Mouse (Mus musculus) cortical plate, adult 2 months (tissue): ENCODE results near the gene Gata3. TPM values are rescaled to one million over a fixed set of nuclear protein-coding genes. Genes with fewer than 3 reads are reported as not detected.

ENCODE experiments used
- H3K27ac ChIP-seq: fragments of 200-500 bp; 2 replicates; pipeline ENCODE4 v1.5.1; 2012; ENCODE audit warnings: low read length, control low read depth, inconsistent platforms; ENCODE audit not compliant: insufficient read depth
- H3K4me1 ChIP-seq: fragments of 200-500 bp; 2 replicates; pipeline ENCODE4 v1.6.1; 2011; ENCODE audit warnings: low read length; ENCODE audit not compliant: control insufficient read depth, insufficient read depth
- H3K4me3 ChIP-seq: fragments of 200-500 bp; 2 replicates; pipeline ENCODE4 v1.5.1; 2011; ENCODE audit warnings: mild to moderate bottlenecking, low read length, control low read depth; ENCODE audit not compliant: insufficient read depth
- CTCF ChIP-seq: fragments of 200-500 bp; IDR thresholded peaks from 2 replicates; pipeline ENCODE4 v1.5.1; 2011; ENCODE audit warnings: mild to moderate bottlenecking, control low read depth, low read length; ENCODE audit not compliant: insufficient read depth; ENCODE audit errors: extremely low read depth
- POLR2A ChIP-seq: fragments of 200-500 bp; IDR thresholded peaks from 2 replicates; pipeline ENCODE4 v1.6.1; 2011; ENCODE audit warnings: mild to moderate bottlenecking, low read length, control low read depth; ENCODE audit not compliant: insufficient read depth; ENCODE audit errors: extremely low read depth
- polyA plus RNA-seq: library from polyadenylated mRNA; depleted of rRNA; stranded (reverse); fragments of >200 nt; gene quantifications from 2 replicates; pipeline ENCODE4 v1.2.3, GENCODE M21; 2012

Gata3 gene
- polyA plus RNA-seq, 1 experiment: 0.21 TPM

DNA sequence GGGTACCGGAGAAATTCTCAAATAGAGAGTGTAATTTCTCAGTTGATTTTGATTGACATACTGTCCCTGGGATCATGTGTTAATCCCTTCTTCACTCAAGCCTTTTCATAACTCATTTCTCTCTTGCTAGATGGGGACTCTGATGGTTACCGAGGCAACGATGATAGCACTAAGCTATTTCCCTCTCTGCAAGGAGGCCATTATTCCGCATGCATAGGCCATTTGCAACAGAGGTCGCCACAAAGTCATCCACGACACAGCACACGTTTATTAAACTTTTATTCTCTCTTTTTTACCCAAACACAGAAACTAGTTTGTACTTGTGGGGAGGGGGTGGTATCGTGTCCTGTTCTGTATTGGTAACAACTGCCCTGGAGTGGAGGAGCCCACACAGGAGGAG lies 8.0 kb upstream of the Gata3 start:
- Histone ChIP-seq H3K4me1 (no peaks in the 10 kb centered on the region), H3K27ac (no peak overlapping the region), H3K4me3 (no peak overlapping the region)
- TF ChIP-seq POLR2A (no peak), CTCF (no peak)

DNA sequence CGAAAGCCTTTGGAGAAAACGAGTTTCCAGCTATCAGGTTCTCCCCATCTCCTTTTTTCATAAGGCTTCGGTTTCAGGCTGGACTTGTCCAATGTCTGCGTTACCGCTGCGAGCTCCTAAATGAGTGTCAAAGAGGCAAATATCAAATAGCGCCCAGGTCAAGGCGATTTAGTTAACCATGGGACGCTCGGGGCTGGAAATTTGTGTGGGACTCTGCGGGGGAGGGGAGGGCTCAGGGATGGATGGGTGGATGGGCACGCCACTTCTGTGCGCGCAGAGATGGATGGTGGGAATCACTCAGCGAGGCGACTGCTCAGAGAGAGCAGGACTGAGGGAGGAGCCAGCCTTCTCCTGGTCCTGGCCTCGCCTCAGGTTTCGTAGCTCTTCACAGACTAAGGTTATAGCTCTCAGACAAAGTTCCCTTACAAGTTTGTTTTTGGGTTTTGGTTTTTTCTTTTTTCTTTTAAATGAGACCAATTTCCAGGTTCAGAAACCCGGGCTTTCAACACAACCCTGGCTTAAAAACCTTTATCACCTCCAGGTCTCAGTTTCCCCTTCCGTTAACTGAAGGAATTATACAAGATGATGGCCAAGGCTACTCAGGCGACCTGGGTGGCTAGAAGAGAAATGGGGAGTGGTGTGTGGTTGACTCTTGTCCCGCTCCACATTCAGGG lies 6.4 kb upstream of the Gata3 start:
- no peak for TF ChIP-seq CTCF
- no peak for TF ChIP-seq POLR2A
- H3K4me3 ChIP-seq: no peak overlapping the region
- H3K27ac ChIP-seq: no peak overlapping the region
- H3K4me1 ChIP-seq: no peaks in the 10 kb centered on the region

DNA sequence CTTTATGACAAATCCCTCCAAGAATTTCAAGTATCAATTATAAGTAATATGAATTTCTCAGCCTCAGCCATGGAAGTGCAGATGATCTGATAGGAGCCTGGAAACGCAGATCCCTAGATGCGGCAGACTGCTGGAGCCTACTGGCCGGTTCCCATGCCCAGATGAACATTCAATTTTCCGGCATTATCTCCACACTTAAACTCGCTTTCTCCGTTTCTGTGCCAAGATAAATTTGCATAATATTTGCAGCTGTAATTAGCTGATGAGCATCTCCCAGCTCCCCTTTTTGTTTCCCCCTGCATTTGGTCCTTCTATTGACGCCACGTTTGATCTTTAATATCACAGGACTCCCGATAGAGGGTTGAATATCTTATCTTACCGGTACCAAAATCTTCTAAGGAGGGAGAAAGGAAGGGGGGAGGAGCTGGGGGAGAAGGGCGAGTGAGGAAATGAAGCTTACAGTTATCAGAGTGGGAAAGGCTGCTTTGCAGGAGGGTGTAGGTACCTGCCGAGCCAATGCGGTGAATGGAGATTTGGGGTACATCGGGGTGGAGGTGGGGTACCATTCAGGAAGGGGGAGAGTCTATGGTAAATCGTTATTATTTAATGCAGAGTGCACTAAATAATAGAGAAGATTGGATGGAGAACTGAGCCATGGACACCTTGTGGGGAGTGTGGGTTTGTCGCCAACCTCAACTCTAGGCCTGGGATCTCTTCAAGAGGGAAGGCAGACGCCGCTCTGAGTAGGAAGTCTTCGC lies 5.2 kb upstream of the Gata3 start:
- H3K4me3 ChIP-seq: no peak overlapping the region
- TF ChIP-seq CTCF (no peak), POLR2A (no peak)
- no peak overlapping the region for H3K27ac ChIP-seq
- no peaks in the 10 kb centered on the region for H3K4me1 ChIP-seq

DNA sequence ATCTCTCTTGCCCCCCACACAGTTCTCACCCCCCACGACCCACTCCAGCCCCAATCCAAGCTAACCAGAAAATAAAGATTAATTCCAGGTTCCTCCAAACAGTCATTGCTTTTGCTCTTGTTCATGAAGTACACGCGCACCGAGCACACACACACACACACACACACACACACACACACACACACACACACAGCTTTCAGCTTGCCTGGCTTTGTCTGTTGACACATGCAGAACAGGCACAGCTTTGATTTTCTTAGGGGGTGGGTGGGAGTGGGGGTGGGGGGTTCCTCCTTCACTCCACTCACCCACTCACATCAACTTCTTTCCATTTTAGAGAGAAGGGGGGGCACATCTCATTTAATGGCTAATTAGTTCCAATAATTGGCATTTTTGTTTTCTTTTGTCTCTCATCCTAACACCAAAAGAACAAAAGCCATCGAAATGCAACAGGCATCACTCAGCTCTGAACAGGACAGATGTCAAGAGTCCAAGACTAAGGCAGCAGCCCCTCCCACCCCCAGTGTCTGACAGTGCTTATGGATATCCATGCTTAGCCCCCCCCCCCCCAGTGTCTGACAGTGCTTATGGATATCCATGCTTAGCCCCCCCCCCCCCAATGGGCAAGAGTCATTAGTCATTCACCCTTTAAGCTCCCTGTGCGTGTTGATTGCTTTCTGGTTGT lies 3.6 kb upstream of the Gata3 start:
- Histone ChIP-seq H3K4me1 (no peaks in the 10 kb centered on the region), H3K27ac (no peak overlapping the region), H3K4me3 (no peak overlapping the region)
- TF ChIP-seq POLR2A: no peak
- TF ChIP-seq CTCF: no peak

DNA sequence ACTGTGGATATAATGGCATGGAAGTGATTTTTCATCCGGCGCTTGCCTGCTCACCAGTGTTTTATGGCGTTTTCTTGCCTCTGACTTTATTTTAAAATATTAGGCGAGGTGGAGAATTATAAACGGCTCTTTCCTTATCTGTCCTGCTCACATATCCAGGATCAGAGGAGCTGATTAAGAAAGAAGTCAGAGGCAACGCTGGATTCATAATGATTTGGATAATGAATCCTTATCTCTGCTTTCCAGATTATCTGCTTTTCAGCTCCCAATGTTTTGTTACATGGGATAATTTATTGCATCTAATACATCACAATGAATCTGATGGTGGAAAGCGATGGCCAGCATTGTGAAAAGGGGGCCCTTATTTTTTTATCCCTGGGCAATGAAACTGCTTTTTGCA lies 2.7 kb upstream of the Gata3 start:
- TF ChIP-seq CTCF (no peak), POLR2A (no peak)
- H3K4me1 ChIP-seq: no peaks in the 10 kb centered on the region
- no peak overlapping the region for H3K4me3 ChIP-seq
- no peak overlapping the region for H3K27ac ChIP-seq

DNA sequence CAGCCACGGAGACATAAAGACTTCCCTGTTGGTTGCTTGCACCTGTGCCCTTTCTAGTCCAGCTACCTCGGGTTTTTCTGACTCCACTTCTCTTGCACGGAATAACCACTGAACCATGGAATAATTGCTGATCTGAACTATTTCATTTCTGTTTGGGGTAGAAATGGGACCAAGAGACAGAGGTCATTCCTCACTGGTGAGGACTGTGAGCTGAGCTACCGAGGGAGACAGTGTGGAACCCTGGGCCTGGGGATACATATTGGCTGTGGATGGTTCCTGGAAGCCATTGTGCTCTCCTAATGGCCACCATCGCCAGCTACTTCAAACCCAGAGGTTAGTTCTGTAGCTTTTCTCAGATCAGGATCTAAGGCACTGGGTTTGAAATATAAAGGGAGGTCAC lies 1.1 kb upstream of the Gata3 start:
- Histone ChIP-seq H3K4me1 (no peaks in the 10 kb centered on the region), H3K27ac (no peak overlapping the region), H3K4me3 (no peak overlapping the region)
- no peak for TF ChIP-seq POLR2A
- TF ChIP-seq CTCF: no peak

DNA sequence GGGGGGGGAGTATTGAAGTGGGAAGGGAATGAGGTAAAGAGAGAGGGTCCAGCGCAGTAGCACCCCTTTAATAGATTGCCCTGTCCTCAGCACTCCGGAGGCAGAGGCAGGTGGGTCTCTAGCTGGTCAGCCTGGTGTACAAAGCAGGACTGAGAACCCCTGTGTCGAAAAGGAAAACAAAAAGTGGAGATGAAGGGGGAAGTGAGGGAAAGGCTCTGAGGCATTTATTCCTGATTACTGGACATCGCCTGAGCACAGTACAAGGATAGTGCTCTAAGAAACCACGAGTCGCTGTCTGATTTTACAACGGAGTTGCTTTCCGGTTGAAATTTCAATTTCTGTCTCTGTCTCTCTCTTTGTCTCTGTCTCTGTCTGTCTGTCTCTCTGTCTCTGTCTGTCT lies 417 bp upstream of the Gata3 start:
- H3K4me1 ChIP-seq: no peaks in the 10 kb centered on the region
- no peak overlapping the region for H3K27ac ChIP-seq
- no peak for TF ChIP-seq CTCF
- TF ChIP-seq POLR2A: no peak
- H3K4me3 ChIP-seq: no peak overlapping the region

DNA sequence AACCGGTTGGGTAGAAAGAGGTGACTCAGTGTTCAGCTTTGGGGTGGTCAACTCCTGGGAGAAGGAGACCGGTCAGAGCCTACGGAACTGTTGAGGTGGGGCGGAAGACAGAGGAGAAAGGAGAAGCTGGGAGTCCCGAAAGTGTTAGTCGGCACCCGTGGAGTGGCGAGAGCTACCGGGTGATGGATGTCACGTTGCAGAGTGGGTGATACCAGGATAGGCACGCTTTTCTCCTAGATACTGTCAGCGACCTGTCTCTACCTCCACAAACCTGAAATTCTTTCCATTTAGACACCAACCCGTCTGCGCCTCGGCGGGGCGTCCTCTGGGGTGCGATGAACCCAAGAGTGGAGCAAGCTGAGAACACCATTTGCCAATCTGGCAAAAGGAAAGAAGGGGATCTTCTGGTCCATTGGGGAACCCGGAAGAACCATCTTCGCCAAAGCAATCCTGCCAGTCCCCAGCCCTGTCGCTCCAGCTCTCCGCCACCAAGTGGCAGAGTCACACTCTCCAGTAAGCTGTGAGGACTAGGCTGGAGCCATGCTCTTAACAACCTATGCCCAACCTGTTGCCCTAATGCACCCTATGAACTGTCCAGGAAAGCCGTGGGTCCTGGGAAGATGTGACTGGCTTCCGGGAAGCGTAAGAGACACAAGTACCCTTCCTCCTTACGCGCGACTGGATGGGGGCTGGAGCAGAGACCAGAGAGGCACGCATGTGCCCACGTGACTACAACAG lies 752 bp downstream of the Gata3 start, which contains the start of gene 9230102O04Rik:
Gene 9230102O04Rik, minus strand, starts transcription at position 628 of the 738 bp plus-strand sequence.
- no peak within 1 kb of the TSS for H3K4me3 ChIP-seq
- TF ChIP-seq POLR2A (no peak), CTCF (0 out of 2 replicates have a peak, but pooled peaks have one; percentile 5)
- no peaks in the 10 kb centered on the region for H3K4me1 ChIP-seq
- H3K27ac ChIP-seq: no peak within 1 kb of the TSS

DNA sequence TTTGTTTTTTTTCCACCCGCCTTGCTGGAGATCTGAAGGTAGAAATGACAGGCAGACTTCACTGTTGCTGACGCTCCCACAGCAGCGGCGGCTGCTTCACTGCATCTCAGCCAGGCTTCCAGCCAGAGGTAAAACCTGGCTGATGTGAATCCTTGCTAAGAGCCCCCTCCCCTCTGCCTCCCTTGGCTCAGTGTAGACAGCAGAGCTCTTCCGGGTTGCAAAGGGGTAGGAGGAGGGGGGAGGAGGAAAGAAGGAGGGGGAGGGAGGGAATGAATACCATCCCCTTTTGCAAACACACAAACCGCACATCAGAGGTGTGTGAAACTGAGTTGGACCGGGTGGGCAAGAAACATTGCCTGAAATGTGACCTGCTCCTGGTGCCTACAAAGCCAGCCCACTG lies 2.2 kb downstream of the Gata3 start:
- Histone ChIP-seq H3K27ac (no peak overlapping the region), H3K4me1 (no peaks in the 10 kb centered on the region), H3K4me3 (no peak overlapping the region)
- TF ChIP-seq CTCF (no peak), POLR2A (no peak)
